Mouse (Mus musculus) frontal cortex, postnatal 25 days (tissue): ENCODE measurements around the gene Ceacam16.
A peak's percentile ranks its signal among the peaks of the same experiment; 100 is the strongest.

ENCODE experiments used
- DNase-seq, 2 experiments: peaks; one replicate each; pipeline ENCODE4 v3.0.0; 2022; ENCODE audit warnings: low spot score in 2 of 2

Ceacam16 gene

DNA sequence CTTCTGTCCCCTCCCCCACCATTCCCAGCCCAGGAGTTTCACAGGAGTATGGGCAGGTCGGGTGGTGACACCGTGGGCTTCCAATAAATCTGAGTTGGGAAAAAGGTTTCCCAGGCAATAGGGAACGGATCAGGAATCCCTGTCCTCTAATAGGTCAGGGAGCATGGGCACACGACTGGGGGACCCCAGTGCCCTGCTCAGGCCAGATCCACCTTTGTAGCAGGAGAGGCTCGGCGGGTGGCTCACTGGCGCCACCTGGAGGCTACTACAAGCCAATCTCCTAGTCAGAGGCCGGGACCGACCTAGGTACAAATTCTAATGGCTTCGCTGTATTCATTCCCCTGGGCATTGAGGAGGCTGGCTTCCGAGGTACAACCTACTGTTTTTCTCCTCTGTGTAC lies 17.5 kb downstream of the Ceacam16 start:
- peak; percentile 41 to 48 for DNase-seq

DNA sequence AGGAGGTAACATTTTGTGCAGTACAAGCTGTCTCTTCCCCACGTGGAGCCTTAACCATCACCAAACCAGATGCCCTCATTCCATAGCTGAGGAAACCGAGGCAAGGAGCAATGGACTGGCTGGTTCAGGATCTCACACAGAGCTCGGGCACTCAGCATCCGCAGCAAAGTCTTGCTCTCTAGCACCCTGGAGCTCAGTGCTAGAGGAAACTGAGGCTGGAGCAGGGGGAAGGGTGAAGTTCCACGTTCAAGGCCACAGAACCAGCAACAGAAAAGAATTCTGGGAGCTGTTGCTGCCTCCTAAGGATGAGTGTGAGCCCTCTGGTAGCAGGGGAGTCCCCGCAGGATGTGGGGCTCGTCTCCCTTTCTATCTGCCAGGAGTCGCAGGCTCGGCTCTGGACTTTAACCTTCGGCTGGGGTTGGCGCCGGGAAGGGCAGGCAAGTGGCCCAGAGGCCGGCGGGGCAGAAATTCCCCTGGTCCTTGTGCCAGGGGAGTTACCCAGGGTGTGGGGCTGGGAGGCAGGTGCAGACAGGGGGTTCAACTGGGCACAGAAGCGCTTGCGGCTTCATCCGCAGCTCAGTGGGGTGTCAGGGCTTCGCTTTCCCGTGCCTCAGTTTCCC lies 18.1 kb downstream of the Ceacam16 start:
- no peak for DNase-seq

DNA sequence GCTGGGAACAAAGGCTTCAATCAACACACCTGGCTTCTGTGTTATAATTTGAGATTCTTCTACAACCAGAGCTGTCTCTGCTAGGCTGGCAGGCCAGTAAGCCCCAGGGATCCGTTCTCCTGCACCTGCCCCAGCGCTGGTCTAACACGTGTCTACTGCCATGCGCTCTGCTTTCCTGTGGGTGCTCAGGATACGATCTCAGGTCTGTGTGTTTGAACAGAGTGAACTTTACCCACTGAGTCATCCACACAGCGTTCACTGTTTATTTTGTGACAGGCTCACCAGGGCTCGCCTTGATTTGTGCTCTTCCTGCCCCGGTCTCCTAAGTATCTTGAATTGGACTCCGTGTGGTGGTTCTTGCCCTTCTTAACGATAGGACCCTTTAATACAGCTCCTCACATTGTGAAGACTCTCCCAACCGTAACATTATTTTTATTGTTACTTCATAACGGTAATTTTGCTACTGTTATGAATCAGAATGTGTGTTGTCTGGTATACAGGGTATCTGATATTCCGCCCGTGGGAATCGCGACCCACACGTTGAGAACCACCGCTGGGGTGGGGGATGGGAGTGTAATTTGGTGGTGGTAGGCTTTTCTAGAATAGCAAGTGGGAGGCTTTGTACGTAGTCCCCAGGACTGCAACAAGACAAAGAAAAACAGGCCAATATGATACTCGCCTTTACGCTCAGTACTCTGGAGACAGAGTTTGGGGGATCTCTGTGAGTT lies 19.2 kb downstream of the Ceacam16 start:
- DNase-seq, result no peak

DNA sequence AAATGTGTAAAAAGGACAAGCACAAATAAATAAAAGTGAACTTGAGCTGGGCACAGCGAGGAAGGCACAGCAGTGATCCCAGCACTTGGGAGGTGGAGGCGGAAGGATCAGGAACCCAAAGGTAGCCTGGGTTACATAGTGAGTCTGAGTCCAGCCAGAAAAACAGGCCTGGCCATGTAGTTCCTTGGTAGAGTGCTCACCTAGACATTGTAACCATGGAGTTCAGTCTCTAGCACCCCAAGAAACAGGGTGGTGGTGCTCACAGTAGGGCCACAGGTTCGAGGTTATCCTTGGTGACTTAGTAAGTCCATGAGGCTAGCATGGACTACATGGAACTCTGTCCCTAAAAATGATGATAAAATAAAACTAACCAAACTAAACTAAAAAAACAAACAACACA lies 20.2 kb downstream of the Ceacam16 start:
- no peak for DNase-seq

DNA sequence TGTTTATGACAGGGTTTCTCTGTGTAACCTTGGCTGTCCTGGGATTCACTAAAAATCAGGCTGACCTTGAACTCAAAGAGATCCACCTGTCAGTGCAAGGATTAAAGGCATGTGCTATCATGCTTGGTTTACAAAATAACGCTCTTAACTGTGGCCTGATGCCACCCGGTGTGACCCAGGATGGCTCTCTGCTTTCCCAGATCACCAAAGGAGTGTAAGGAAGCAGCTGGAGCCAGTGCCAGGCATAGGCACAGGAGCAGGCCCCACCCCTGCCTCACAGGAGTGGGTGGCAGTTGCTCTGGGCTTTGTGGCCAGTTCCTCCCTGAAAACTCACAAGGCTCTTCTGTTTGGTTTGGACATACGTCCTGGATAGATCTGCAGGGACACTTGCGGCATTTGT lies 20.7 kb downstream of the Ceacam16 start:
- DNase-seq, result no peak

DNA sequence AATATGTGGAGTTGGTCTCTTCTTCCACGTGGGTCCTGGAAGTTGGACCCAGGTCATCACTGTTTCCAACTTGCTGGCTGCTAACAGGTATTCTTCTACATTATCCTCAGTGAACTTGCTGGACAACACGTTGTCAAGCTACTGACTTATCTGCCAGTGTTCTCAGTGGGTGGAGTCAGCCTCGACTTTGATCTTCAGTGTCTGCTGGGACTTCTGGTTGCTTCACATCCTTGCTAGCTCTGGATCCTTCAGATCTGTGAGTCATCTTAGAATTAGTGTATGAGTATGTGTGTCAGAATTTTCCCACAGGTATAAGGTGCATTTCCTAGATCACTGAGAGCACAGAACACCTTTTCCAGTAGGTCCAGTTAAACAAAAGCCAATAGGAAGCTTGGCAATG lies 24.3 kb downstream of the Ceacam16 start:
- no peak for DNase-seq

DNA sequence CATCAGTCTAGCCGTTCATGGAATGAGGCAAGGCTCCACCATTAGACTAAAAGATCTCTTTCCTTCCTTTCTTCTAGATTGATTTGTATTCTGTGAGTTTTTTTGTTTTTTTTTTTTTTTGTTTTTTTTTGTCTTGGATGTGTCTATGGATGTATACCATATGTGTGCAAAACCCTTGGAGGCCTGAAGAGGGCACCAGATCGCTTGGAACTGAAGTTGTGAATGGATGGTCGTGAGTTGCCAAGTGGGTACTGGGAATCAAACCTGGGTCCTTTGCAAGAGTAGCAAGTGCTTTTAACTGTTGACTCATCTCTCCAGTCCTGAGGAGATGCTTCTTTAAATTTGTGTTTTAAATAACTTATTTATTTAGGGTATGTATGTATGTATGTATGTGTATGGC lies 27.0 kb downstream of the Ceacam16 start:
- no peak for DNase-seq

DNA sequence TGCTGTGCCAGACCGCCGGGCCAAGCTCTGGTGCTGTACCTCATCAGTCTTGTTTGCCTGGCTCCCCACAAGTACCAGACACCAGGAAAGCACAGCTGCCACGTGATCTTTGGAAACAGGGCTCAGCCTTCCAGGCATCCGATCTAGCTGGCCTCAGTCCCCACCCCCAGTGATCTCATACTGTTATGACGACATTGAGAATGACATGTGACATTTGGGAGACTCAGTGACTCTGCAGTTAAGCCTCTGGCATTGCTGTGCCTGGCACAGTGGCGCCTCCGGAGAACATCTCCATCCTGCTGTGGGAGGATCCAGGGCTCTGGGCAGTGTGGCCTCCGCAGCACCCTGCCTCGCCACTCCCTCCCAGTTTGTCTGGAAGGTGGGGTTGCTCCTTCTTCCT lies 29.3 kb downstream of the Ceacam16 start:
- no peak for DNase-seq

DNA sequence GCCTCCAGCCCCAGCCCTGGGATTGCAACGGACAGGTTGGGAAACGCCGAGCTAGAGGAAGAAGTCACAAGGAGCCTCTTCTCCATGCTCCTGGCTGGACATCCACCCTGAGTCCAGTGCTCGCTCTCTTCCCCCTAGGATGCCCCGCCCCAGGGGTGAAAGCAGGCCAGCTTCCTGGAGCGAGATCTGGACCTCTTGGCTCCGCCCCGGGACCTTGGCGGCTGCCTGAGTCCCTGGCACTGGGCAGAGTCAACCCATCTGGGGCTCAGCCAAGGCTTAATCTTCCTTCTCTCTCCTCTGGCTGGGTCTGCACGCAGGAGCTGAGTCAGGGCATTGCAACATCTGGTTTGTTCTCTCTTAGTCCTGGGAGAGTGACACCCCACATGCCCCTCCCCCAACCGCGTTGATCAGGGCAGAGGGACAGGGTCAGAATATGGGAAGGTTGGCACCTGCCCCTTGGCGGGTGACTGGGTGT lies 30.4 kb downstream of the Ceacam16 start:
- no peak for DNase-seq

DNA sequence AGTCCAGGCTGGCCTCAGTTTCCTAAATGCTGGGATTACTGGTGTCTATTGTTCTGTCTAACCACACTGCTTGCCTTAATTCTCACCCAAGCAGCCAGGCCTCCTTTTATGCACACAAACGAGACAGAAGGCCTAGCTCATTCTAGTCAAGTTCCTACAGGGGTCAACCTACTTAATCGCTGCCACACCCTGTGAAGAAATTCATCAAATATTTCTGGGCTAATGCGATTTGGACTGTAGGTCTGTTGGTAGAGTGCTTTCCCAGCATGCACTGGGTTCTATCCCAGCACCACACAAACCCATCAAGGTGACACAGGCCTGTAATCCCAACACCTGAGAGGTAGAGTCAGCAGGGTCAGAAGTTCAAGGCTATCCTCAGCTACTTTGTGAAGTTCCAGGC lies 31.4 kb downstream of the Ceacam16 start:
- no peak for DNase-seq

DNA sequence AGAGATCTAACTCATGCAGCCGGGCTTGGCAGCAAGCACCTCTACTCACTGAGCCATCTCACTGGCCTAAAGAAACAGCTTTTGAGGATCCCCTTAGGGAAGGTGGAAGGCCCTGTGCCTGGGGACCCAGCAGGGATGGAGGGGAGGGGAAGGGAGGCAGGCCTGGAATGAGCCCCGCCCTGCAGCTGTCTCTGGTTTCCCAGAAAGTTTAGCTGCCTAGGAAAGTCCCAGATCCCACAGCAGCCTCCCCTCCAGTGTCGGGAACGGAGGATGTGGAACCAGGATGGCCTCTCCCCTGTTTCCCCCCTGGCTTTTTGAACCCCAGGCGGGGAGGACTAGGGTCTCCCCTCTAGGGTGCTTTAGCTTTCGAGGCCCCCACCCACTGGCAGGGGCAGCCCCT lies 34.3 kb downstream of the Ceacam16 start:
- DNase-seq, result no peak

DNA sequence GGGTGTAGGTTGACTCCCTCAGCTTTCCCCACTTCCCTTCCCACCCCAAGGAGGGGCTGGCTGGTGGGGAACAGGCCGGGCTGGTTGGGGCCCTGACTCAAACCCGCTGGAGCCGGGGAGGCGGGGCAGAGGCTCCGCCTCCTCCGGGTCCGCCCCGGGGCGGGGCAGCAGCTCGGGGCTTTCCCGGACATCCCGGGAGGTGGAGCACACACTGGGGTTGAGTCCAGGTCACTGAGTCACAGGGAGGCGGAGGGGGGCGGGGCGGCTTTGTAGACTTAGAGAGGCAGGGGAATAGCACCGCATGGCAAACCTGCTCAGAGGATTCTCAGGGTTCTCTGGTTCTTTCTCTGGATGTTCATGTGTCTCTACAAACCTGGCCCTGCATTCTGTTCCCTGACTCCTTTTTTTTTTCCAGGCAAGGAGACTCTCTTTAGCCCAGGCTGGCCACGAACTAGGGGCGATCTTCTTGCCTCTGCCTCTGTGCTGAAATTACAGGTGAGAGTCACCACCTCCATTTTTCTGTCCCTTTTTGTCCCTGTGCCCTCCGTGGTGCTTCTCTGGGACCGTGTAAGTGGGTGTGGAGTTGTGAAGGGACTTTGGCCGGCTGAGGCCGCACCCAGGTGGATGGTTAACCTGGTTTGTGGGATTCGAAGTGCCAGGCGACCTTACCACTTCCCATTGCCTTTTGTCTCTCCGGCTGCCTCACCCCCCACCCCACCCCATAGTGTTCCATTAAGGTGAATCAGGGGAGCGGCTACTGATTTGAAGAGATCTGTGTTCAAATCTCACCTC lies 36.7 kb downstream of the Ceacam16 start:
- DNase-seq, result no peak

DNA sequence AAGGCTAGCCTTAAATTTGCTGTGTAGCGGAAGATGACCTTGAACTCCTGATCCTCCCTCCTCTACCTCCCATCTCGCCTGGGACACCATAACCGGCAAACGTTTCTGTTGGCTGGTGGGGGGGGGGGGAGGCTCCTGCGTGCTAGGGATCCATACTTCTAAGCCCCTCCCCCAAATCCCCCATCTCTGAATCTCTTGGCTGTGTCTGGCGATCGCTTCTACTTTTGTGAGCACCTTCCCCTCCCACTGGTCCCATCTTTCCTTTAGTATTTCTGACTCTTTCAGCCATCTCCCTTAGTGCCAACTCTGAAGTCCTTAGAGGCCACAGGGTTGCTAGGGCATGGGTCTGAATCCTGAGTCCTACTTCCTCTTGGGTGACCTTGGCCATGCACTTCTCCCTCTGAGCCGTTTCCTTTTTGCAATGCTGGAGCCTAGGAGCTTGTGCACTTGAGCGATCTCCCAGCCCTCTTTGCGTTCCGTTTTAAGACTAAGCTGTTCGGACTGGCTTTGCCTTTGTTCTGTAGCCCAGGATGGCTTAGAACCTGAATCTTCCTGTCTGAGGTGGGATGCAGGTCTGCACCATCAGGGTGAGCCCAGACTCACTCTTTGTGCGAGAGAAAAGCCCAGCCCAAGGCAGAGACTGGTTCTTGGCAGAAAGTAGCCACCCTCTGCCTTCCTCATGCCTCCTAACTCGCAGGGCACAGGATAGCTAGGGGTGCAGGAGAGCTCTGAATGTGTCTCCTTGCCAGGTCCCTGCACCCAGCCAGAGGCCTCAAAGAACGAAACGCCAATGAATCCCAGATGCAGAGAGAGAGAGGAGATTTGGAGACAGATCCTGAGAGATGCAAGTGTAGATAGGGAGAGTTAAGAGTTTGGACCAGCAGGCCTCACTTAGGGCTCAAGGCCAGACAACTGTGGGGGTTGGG lies 37.6 kb downstream of the Ceacam16 start:
- no peak for DNase-seq

DNA sequence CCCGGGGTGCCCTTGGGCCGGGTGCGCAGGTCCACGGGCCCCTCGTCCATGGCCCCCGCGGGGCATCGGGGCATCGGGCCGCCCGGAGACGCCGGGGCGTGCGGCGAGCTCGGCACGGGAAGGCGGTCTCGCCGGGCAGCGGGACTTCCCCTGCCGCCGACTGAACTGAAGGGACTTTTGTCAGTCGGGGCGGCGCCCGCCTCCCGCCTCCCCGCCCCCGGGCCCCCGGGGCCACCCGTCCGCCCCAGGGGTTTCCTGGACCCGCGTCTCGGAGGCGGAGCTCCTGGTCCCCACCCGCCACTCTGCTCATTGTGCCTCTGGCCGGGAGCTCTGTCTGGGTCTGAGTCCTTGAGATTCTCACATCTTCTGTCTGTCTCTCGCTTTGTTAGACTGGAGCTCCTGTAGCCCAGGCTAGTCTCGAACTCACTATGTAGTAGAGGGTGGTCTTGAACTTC lies 38.5 kb downstream of the Ceacam16 start, which contains the start of gene Bcl3:
Bcl3 (minus strand) TSS at position 167 of the 455 bp plus-strand sequence.
- DNase-seq, result no peak

DNA sequence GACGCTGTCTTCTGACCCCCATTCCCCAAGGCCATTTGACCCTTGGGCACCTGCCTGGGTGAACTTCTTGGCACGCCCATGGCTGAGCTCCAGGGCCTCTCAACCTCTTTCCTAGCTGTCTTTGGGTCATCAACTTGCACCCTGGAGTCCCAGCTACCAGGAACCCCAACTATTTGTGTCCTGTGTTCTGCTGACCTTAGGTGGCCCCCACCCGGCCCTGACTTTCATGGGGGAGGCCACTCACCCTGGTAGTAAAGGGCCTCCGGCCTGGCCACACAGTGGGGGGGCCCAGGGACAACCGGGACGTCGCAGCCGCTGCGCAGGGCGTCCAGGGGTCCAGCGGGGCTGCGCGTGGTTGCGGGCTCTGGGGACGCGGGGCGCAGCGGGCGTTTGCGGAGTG lies 38.9 kb downstream of the Ceacam16 start:
- no peak for DNase-seq

DNA sequence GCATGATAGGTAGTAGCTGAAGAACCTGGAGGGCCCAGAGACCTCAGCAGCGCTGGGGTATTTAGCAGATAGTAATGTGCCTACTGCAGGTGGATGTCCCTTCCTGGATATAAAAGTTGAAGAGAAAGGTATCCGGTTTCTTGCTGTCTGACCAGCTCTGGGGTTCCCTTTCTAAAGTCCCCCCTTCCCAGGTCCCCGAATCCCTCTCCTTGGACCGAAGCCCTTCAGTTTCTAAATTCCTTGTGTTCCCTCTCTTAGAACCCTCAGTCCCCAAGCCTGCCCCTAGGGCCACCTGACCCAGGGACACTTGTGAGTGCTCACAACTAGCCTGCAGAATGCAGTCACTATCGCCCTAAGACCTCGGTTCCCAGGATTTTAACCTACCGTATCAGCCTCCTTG lies 39.5 kb downstream of the Ceacam16 start:
- DNase-seq, result no peak

DNA sequence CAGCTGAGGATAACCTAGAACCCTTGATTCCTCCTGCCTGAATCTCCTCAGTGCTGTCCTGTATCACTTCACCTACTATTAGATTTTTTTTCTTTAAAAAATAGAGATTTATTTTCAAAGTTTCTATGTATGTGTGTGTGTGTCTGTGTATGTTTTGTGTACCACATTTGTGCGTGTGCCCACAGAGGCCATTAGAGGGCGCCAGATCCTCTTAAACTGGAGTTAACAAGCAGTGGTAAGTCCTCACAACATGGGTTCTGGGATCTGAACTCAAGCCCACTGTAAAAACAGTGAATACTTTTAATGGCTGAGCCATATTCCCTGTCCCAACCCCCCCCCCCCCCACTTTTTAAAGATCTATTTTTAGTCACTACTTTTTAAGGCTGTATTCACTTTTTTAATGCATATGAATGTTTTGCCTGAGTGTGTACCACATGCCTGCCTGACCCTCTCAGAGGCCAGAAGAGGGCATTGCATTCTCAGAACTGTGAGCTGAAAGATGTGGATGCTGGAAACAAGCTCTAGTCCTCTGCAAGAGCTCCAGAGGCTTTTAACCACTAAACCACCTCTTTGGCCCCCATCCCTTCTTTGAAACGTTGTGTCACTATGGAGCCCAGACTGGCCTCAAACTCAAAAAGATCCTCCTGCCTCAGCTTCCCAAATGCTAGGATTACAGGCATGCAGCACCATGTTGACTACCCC lies 40.6 kb downstream of the Ceacam16 start:
- DNase-seq, result no peak

DNA sequence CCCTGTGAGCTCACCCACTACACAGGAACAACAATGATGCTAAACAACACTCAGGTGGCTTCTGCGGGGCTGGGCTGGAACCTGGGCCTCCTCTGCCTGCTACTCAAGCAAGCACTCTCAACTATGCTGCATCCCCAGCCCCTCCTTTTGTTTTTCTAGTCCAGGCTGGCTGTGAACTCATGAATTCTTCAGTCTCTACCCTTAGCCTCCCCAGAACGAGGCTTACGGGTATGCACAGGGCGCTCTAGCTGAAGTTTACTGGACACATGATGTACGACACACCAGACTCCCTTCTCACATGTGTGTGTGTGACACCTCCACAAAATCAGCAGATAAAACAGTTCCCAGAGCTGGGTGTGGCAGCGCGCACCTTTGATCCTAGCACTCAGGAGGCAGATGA lies 42.2 kb downstream of the Ceacam16 start:
- DNase-seq, result no peak

DNA sequence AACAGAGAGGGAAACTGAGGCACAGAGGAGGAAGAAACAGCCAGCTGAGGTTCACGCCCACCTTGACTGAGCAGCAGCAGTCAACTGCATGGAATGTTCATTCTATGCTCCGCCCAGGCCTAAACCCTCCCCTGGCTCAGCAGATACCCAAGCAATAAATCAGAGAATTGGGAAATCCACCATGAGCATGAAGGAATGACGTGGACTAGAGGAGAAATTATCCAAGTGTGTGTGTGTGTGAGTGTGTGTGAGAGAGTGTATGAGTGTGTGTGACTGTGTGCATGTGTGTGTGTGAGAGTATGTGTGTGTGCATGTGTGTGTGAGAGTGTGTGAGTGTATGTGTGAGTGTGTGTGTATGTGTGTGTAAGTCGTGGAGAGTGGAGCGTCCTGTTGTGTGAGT lies 42.7 kb downstream of the Ceacam16 start:
- DNase-seq, result no peak

DNA sequence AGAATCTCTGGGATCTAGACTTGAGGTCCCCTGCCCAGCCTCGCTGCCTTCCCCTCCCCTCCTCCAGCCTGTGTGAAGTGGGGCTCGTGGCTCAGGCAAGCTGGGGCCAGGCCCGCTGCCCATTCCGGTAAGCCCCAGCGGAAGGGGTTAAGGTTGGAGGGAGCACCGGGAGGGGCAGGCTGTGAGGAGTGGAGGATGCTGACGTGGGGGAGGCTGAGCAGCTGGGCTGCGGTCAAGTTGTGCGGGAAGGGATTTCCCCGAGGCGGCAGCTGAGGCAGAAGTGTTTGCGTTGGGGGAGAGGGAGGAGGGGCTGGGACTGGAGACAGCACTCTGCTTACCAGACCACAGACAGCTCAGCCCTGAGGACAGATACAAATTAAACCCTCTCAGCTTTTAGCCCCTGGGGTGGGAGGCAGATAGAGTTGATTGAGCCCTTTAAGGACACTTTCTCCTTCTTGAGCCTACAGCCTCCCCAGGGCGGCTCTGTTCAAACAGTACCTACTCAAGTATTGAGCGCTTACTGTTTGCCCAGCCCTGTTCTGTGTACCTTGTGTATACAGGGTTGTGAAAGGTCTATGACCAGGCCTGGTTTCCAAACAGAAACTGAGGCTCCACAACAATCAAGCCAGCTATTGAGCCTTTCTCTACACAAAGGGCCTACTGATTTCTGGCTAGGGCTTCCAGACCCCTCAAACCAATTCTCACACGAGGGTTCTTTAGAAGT lies 43.6 kb downstream of the Ceacam16 start:
- DNase-seq, result no peak
